Mouse (Mus musculus): ENCODE data around the gene Trpc7.

The Trpc7 gene

GRCm38 (mm10) chr13:56790683-56791082 is 105.1 kb downstream of the Trpc7 start:
- no peak for DNase-seq (ENCODE audit: low read depth, low spot score)

GRCm38 (mm10) chr13:56782621-56783020 is 113.2 kb downstream of the Trpc7 start:
- DNase-seq (ENCODE audit: low read depth, low spot score), result no peak

GRCm38 (mm10) chr13:56781697-56782096 is 114.1 kb downstream of the Trpc7 start:
- no peak for DNase-seq (ENCODE audit: low read depth, low spot score)

DNA sequence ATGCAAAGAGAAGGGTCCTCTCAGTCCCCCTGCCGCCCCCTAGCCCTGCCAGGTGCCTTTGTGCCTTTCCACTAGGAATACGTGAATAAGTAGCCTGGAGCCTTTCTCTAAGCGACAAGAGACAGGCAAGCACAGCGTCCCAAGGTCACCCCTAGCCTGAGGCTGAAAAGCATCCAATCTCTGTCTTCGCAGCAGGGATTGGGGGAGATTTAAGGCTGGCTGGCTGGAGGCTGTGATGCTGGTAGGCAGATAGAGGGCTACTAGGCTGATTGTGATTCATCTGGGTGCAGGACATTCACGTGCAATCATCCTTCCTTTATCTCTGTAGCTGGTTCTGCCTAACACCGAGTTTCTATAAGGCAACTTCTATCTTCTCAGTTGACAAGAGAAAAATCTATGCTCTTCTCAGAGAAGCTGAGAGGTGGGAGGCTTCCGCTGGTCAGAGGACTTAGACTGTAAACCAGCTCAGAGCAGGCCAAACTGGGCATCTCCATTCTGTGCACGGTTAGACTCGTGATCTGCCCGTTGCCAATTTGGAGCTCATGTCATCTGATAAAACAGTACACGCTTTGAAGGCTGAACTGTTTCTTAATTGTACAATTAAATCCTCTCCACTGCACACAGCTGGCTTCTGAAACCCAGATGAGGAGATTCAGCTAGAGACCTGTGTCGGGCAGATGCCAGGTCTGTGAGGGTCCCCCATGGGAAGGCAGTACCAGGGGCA is 114.9 kb downstream of the Trpc7 start:
- no peak for DNase-seq (ENCODE audit: low read depth, low spot score)

DNA sequence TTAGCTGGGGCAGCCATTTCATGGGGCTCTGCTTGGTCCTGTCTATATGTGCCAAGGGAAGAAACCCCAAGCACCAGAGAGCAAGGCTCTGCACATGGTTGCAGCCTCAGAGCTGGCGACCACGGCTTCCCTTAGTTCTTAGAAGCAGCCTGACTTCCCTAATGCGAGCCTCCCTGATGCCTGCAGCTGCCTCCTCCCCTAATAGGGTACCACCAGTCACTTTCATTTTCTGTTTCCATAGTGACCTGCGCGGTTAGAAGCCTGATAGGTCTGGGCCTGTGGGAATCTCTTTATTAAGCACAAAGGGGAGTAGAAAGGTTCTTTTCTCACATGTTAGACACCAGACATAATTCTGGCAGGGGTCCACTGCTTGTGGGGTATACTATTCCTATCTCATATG is 121.5 kb downstream of the Trpc7 start:
- DNase-seq (ENCODE audit: low read depth, low spot score), result no peak

- no peak for DNase-seq (ENCODE audit: low read depth, low spot score)
Observed at GRCm38 (mm10) chr13:56773262-56773870, 122.4 kb downstream of the Trpc7 start.

DNA sequence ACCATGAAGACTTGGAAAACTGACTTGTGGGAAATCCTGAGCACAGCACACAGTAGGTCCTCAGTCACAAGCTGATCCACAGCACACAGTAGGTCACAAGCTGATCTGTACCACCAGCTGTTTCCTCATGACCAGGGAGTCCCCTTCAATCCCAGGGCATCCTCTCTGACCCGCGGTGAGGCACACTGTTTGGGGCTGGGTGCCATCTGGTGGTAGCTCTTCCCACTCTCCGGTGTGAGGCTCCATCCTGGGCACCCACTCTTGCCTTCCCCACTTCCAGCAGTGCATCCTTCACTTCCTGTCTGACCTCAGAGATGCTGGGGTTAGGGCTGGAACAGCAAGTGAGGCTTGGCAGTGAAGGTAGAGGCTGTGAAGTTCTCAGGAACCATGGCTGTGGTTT is 123.2 kb downstream of the Trpc7 start:
- no peak for DNase-seq (ENCODE audit: low read depth, low spot score)

GRCm38 (mm10) chr13:56770786-56771185 is 125.0 kb downstream of the Trpc7 start:
- no peak for DNase-seq (ENCODE audit: low read depth, low spot score)

GRCm38 (mm10) chr13:56770136-56770578 is 125.6 kb downstream of the Trpc7 start:
- no peak for DNase-seq (ENCODE audit: low read depth, low spot score)

GRCm38 (mm10) chr13:56769431-56769830 is 126.4 kb downstream of the Trpc7 start:
- no peak for DNase-seq (ENCODE audit: low read depth, low spot score)

DNA sequence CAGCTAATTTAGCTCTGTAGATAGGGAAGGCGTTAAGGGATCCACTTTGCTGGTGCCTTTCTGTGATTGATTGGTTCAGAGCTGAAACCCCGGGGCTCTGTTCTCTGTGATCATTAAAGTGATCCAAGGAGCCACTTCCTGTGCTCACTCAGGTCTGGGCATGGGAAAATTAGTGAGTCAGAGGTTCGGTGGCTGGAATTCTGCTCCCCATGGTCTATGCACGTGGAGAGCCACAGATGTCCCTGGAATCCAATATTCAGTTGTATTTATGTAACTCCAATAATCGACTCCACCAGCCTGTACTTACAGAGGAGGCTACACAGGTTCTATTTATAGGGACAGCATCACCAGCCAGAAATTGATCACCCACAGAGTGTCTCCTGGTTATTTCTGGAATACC is 129.6 kb downstream of the Trpc7 start:
- DNase-seq (ENCODE audit: low read depth, low spot score), result no peak

GRCm38 (mm10) chr13:56765284-56766032 is 130.3 kb downstream of the Trpc7 start:
- DNase-seq (ENCODE audit: low read depth, low spot score), result no peak

- DNase-seq (ENCODE audit: low read depth, low spot score), result no peak
Observed at GRCm38 (mm10) chr13:56762446-56763229, 133.2 kb downstream of the Trpc7 start.

DNA sequence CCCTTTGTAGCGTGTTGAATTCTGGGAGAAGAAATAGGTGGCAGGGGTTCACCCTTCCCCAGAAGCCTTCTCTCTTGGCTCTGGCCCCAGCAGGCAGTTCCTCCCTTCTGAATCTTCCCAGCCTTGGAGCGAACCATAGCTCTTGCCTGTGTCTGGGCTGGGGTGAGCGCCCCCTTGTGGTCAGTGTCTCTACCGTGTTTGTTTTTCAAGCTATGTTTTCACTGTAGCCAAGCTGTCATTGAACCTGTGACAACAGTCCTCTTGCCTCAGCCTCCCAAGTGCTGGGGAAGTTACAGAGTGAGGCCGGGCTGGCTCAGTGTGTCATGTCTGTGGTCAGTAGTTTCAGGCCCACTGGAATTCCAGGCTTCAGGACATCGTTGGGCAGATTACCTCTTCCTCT is 137.3 kb downstream of the Trpc7 start:
- peak; percentile 82 for DNase-seq (ENCODE audit: low read depth, low spot score)

GRCm38 (mm10) chr13:56757201-56757600 is 138.6 kb downstream of the Trpc7 start:
- DNase-seq (ENCODE audit: low read depth, low spot score), result no peak

DNA sequence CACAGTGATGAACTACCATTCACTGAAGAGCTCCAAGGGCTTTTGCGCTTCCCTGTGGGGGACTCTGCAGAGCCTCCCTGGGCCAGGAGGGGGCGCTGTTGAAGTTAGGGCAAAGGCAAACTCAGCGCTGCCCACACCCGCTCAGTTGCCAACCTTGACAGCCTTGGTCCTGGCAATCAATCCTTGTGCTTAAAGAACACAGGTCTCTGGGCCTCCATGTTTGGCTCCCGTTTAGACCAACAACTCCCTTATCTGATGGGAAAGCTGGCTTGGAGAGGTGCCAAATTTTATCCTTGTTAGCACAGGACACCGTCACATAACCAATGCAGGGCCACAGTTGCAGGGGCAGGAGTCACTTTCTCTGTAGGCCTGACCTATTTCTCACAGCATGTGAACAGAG is 139.9 kb downstream of the Trpc7 start:
- DNase-seq (ENCODE audit: low read depth, low spot score), result no peak

DNA sequence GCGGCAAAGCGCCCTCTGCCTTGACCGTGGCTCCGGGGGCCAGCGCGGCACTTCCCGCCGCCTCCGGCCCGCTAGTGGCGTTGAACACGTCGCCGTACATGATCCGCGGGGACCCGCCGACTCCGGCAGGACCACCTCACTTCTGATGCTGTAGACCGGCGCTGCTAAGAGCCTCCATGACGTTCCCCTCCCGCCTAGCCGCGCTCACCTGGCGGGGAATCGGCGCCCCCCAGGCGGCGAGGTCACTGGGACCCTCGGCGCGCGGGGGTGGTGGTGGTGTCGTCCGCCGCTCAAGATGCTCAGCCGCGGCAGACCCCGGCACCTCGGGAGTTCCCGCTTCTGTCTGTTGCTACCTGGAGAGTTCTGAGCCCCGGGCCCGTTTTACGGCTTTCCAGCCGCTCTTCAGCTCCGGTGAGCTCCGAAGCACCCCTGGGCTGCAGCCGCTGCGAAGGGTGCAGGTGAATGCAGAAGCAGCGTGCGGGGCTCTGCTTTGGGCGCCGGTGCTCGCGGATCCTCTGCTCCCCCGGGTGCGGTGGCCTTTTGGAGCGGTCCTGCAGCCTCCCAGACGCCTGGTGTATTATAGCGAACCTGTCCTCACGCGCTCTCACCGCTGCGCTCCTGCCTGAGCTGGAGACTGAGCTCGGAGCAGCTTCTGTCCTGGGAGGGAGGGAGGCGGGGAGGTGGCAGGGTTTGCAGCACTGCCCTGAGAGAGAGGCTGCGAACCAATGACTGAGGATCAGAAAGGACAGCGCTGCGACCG is 142.4 kb downstream of the Trpc7 start, which contains the start of gene Gm45623:
Gene Gm45623 (minus strand): TSS at position 636 of the 760 bp plus-strand sequence.
- no peak for DNase-seq (ENCODE audit: low read depth, low spot score)

- DNase-seq (ENCODE audit: low read depth, low spot score), result peak; percentile 55
Observed at GRCm38 (mm10) chr13:56752474-56753191, 143.2 kb downstream of the Trpc7 start.

GRCm38 (mm10) chr13:56751774-56752173 is 144.0 kb downstream of the Trpc7 start:
- DNase-seq (ENCODE audit: low read depth, low spot score), result no peak

- DNase-seq (ENCODE audit: low read depth, low spot score), result no peak
Observed at GRCm38 (mm10) chr13:56749377-56749776, 146.4 kb downstream of the Trpc7 start.
